Mouse (Mus musculus) cerebellum, adult 11 months (tissue): Measurements from ENCODE around the gene Flot1.

Source experiments
- DNase-seq: peaks from one replicate; pipeline ENCODE4 v3.0.0; 2022

Flot1 gene

DNA sequence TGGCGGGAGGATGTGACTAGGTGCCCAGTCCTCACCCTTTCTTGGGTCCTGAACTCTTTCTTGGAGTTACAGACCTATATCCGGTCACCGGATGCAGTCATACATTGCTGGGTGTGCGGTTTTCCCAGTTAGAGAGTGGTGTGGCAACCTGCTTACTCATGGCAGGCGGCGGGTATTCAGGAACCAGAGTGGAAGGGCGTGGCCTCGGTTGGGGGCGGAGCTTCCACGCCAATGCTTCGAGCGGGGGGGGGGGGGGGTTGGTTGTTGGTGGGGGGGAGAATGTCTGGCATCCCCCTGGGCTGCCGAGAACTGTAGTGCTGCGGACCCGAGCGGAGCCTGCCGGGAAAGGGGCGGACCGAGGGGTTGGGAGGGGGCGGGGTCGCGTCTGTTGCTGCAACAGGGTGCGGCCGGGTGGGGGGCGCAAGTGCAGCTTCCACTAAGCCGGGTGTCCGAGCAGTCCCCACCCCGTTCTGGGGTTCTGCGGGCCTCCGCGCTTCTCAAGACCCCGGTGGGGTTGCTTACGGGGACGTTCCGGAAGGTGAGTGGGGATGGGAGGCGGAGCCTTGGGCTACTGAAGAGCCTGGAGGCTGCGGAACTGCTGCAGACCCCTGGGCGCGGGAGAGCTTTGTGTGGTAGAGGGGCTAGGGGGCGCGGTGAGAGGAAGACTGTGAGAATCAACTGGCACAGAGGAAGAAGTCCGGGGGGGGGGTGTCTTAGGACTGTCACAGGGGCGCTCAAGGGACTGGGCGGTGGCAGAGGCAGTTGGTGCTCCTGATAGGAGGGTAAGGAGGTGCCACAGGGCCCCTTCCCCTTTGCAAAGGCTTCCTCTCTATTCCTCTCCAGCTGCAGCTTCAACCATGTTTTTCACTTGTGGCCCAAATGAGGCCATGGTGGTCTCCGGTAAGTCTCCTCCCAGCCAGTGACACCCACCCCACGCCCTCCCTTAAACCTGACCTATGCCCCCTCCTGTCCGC is at the start of gene Flot1:
Gene Flot1 (plus strand): TSS at position 267 of the 974 bp plus-strand sequence.
- peak; percentile 76 for DNase-seq

DNA sequence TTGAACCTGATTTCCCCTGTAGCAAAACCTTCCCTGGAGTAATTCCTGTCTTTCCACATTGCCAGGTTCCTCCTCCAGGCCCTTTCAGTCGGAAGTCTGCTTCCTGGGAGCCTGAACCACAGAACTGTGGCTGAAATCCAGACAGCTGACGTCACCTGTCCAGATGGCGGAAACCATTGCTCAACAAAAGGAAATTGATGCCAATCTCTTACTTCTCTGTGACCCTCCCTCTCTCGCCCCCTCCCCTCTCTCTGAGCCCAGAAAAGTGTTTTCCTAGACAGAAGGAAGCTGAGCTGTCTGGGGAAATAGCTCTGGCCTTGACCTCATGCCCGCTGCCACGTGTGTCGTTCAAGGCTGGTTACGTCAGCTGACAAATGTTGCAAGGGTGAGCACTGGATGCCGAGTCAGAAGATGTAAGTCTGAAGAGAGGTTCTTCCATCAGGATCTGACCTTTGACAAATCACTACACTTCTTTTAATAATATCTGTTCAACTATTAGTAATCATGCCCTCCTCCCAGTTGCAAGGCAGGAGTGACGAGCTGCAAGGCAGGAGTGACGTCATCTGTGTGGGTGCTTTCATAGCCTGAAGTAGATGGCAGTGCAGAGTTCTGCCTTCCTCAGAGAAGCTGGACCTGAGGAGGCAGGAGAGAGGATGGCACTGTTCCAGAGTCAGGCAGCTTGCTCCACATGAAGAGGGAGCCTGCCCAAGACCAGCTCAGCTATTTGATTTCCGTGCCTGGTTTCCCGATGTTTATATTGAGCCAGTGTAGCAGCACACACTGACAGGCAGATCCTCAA is 46.0 kb upstream of the Flot1 start:
- DNase-seq: peak; percentile 82

DNA sequence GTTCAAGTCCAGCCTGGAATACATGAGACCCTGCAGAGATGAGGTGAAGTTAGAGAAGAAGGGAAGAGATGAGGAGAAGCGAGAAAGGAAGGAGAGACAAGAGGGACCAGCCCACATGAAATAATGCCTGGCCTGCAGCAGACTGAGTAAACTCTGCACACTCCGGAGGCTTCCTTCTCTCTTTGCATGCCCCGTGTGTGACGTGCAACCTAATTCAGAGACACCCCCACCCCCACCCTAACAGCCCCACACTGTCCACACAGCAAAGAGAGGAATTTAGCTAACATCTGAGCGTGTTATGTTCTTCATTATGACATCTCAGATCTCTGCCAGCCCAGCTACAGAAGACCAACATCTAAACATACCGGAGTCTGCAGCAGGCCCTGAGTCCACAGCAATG is 44.1 kb upstream of the Flot1 start:
- DNase-seq: no peak

DNA sequence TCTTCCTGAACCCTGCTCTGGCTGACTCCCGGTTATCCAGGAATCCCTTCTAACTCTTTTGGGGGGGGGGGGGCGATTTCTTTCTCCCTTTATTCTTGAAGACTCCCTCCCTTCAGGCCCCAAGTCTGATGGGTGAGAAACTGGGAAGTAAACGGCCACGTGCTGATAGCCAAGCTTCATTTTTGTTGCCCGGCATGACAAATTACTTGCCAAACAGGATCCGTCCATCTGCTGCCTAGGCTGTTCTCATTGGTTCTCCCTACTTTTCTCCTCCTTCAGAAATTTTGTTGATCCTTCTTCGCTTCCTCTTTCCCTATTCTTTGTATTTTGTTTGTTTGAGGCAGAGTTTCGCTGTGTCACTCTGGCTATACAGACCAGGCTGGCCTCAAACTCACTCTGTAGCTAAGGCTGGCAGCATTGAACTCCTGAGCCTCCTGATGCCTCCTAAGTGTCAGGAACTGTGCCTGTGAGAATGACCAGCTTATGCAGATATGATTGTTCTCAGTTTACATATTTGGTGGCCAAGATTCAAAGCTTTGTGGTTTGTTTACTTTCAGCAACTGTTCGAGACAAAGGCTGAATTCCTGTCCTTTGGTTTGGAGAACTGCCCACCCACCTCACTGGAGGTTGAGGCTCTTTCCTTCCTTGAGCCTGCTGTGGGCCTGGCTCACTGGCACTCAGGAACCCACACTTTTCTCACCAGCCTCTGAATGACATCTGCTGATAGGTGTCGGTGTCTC is 43.4 kb upstream of the Flot1 start:
- DNase-seq: no peak

DNA sequence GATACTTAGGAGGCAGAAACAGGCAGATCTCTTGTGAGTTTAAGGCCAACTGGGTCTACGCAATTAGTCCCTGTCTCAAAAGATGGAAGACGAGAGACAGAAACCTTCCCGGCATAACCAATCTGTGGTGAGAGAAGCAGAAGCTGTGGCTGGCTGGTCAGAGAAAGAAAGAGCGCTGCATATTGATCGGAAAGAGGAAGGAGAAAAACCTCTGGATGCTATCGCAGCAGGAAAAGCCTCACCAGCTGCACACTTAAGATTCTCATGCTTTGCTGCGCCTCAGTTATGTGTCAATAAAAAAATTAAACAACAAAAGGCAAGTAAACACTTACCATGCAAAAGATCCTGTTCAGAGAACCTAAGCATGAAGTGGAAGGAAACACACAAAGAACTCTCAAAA is 42.7 kb upstream of the Flot1 start:
- no peak for DNase-seq

DNA sequence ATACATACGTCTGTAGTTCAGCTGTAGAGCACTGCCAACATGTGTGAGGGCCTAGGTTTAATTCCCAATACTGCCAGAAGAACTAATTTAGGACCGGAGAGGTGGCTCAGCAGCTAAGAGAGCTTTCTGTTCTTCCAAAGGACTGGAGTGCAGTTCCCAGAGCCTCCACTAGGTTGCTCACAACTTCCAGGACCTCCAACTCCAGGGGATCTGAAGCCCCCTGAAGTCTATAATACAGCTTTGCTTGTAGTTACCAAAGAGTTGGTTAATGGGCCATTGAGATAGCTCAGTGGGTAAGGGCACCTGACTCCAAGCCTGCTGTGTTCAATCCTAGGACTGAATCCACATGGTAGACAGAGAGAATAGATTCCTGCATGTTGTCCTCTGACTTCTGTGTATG is 40.6 kb upstream of the Flot1 start:
- no peak for DNase-seq

DNA sequence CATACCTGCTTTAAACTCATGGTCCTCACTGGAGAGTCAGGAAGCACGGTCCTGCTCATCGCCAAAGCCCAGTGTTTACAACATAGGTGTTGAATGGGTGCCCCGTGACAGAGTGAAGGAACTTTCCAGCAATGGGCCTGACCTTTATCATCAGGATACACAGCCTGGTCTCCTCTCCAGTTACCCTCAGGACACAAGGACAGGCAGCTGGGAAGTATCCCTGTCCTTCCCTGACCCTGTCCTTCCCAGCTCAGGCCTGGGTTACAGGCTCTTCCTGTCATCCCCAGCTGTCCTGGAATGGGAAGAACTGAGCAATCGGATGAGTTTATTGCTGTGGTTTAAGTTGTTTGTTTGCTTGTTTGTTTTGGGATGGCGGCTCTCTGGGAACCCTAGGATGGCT is 40.1 kb upstream of the Flot1 start:
- DNase-seq: no peak

DNA sequence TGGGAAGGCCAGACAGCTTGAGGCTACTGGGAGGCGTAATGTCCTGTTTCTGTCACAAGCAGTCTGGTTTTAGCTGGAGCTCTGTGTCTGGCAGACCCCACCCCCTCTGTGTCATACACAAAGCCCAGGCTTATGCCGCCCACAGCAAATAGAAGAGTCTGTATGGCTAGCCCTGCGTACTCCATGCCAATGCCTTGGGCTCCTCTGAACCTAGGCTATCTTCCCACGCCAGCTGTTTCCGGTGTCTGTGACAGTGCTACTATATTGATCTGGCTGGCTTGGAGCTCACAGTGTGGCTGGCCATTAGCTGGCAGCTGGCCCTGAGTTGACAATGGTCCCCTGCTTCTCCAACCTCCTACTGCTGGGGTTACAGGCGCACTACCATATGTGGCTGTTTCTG is 39.1 kb upstream of the Flot1 start:
- DNase-seq: no peak

DNA sequence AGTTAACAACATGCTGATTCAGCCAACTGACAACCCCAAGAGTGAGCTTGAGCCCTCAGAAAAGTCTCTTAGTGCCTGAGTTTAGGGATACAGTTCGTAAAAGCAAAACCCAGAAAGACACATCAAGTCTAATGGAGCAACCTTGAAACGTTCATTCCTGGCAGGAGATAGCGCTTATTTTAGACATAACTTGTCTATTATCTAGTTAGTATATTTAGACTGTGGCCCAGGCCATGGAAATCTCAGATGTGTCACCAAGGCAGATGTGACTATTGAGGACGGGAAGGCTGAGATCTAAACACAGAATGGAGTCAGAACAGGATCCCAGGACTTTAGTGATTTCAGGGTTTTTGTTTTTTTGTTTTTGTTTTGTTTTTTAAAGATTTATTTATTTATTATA is 37.9 kb upstream of the Flot1 start:
- DNase-seq: no peak

DNA sequence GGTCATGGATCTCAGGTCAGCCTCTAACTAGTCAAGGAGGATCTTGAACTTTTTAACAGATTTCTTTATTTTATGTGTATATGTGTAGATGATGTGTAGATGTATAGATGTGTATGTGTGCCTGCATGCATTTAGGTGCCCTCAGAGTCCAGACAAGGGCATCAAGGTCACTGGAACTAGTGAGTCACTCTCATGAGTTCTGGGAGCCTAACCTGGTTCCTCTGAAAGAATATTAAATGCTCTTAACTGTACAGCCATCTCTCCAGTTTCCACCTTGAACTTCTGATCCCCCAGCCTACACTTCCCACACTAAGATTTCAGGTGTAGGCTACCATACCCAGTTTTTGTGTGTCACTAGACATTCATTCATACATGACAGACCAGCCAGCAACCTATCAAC is 35.5 kb upstream of the Flot1 start:
- no peak for DNase-seq

DNA sequence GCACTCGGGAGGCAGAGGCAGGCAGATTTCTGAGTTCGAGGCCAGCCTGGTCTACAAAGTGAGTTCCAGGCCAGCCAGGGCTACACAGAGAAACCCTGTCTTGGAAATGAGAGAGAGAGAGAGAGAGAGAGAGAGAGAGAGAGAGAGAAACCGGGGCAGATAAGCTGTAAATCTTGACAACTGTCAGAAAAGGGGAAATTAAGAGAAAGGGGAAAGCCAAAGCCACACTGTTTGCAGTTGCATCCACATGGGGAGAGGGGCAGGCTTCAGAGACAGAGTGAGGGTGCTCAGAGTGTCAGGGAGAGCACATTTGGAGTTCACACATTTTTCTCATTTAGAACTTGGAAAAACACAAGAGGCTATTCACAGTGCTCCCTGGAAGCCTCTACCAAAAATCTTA is 35.0 kb upstream of the Flot1 start:
- DNase-seq: no peak

DNA sequence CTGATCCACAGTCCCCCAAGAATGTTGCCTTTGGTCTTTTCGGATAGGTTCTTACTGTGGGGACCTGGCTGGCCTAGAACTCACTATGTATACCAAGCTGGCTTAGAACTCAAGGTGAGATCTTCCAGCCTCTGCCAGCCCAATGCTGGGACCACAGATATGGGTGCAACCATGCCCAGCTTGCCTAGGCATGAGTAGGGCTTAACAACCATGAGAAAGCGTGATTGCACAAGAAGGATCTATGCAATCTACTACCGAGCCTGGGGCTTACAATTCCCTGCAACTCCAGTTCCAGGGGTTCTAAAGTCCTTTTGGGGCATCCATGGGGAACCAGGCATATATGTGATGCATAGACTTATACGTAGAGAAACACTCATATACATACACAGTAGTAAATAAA is 32.1 kb upstream of the Flot1 start:
- DNase-seq: no peak

DNA sequence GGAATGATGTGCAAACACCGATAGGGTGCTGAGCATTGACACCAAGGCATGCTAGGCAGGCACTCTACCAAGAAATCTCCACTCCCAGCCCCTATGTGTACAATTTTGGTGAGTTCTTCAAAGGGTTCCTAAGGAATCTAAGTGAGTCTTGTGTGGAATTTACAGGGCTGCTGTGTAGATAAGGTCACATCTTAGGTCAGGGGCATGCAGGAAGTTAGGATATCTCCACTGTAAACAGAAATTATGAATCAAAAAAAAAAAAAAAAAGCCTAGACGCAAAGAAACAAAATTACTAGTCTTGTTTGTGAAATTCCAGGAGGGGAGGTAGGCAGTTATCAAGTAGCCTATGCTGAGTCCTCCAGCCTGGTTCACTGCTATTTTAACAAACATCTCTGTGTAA is 30.2 kb upstream of the Flot1 start:
- no peak for DNase-seq

DNA sequence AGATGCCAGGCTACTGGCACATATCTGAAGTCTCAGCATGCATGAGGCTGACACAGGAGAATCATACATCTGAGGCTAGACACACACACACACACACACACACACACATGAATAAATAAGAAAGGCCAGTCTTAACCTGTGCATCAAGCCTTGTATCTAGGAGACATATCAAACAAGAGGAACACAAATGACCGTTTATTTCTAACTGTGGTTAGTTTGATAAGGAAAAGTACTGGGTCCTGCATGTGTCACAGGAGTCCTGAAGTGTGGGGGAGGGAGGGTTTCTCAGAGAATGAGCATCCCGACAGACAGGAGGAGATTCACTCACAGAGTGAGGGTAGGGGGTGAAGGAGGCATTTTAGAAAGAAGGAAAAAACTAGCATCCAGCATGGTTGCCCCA is 27.9 kb upstream of the Flot1 start:
- no peak for DNase-seq

DNA sequence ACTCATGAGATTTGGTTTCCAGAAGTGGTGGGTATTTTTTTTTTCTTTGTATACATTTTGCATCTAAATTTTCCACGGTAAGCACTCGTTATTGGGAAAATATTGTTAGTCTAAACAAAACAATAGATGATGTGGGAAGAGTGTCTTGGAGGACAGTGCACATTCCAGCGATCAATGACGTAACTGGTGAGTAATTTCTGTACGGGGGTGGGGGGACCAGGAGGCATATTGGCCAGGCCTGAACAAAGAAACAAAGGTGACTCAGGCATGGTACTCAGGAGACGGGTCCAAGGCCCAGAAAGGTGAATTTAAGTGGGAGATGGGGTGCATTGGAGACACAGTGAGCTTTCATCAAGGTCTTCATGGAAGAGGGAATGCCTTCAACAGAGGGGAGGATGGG is 27.4 kb upstream of the Flot1 start:
- no peak for DNase-seq

DNA sequence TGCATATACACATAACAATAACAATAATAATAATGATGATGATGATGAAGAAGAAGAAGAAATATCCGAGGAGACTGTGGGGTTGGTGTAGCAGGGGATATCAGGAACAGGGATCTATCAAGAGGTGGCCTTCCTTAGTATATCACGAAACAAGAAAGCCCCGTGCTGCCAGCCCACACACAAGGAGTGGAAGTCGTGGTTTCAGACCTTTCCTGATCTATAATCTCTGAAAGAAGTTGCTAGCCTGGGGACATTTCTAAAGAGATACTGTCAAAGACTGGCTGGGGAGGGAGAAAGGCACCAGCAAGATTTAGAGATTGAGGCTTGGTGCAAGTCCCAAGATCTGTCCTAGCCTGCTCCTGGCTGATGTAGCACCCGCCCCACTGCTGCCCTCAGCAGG is 26.2 kb upstream of the Flot1 start:
- no peak for DNase-seq

DNA sequence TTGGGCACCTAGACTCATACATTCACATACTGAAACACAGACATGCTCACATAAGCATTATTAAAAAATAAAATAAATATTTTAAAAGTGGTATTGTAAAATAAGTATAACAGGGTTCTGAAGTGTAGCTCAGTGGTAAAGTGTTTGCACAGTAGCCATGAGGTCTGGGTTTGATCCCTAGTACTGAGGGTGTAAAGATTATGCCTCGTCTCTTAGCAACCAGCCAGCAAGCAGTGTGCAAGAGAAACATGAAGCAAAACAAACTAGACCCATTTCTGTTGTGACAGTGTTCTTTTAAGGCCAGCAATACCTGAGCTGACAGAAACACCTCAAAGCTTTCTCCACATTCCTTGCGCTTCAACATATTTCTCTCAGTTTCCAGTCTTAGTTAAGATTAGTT is 22.1 kb upstream of the Flot1 start:
- DNase-seq: no peak

DNA sequence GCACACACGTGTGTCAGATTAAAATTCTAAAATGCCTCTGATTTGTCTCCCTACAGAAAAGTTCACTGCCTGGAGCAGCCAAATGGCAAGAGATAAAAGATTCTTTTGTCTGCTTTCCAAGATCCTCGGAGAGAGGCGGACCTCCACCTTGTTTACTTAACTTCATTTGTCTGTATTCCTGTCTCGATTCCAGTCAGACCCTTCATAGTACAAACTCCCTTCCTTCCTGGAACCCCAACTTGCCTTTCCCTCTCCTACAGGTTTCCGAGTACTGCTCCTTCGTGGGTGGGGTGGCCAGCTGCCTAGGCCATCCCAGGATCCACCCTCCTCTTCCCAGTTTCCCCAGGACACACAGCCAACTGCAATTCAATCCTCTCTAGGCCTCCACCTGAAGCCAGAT is 20.0 kb upstream of the Flot1 start:
- no peak for DNase-seq

DNA sequence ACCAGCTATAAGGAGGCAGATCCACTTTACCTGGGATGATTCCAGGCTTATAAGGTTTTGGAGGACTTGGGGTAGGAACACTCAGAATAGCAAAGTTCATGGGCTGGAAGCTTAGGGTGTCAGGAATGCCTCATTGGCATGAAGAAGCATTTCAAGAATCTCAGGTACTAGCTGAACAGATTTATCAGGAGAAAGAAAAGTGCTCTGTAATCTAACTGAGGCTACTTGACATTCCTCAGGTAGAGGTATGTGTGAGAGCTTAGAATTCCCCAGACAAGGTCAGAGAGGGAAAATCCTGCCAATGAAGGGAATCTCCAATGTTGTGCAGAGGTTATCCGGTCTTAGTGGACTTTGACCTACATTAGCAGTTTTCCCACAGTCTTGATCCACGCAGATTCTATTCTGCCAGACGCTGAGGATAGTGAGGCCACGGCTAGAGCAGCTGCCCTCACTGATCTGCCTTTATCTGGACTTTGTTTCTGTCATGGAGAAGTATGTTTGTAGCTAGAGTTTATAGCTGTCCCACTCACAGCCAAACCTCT is 19.1 kb upstream of the Flot1 start:
- DNase-seq: no peak

DNA sequence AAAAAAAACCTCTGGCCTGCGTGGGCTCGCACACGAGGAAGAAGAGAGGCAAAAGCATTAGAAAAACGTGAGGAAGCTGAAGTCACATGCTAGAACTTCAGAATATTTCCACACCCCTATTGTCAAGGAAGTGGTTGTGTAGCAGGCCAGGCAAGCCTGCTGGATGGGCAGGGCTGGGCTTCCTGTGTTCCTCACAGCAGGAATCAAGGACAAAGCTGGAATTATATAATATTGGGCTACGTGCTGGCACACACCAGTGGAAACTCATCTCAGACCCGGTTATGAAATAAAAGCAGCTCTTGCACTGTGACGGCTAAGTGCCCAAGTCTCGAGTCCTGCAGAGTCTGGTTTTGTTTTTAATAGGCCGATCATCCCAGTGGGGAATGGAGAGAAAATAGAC is 15.0 kb upstream of the Flot1 start:
- no peak for DNase-seq

DNA sequence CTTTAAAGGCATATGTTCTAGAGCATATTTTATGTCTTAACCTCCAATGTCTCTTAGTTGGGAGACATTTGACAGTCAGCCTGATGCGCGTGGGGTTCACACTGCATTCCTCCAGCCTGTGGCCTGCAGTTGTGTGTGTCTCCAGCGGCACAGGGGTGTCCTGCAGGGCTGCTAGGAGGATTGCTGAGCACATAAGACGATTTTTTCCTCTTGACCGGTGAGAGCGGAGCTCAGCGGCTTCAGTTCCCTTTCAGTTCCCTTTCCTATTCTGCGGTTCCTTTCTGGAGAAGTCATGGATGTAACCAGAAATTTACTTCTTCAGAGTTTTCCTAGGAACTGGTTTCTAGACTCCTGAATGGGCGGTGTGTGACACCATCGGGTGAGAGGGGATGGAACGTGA is 13.6 kb upstream of the Flot1 start:
- no peak for DNase-seq

DNA sequence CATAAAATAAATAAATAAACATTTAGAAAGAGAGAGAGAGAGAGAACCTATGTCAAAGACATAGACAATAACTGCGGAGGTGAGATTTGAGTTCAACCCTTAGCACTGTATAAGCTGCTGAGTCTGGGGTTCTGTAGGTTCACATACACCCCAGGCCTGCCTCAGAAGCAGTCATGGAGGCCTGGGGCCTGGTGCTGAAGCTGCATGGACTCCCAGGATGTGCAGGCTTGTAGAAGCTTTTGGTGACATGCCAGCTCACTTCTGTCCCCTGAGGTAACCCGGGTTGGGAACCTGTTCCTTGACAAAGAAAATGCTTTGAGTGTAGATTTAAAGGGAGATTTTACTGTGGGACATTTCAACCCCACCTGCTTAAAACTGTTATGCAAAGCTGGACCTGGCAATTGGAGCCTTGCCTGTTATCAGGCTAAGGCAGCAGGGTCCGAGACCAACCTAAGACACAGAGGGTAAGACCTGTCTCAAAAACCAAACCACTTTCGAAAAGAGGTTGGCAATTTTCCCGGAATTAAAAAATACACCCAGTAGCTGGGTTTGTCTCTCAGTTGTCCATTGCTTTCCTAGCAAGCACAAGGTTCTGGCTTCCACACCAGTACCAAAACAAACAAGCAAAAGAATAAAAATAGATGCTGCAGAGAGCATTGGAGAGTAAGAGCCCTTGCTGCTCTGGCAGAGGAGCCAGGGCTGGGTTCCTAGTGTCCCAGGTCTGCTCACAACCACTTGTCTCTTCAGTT is 12.0 kb upstream of the Flot1 start:
- no peak for DNase-seq
